Mouse (Mus musculus): ENCODE measurements around the gene Asb5. TPM values are rescaled to one million over a fixed set of nuclear protein-coding genes. Genes with fewer than 3 reads are reported as not detected.
"Not testable (repeated sequence)": the region's sequence is repeated elsewhere in the genome, so short reads cannot be mapped to it uniquely, and the experiment has no call there.

Gene Asb5
- 0.69 and 1.0 TPM in 2 replicates for polyA plus RNA-seq (2012; rRNA removed)

DNA sequence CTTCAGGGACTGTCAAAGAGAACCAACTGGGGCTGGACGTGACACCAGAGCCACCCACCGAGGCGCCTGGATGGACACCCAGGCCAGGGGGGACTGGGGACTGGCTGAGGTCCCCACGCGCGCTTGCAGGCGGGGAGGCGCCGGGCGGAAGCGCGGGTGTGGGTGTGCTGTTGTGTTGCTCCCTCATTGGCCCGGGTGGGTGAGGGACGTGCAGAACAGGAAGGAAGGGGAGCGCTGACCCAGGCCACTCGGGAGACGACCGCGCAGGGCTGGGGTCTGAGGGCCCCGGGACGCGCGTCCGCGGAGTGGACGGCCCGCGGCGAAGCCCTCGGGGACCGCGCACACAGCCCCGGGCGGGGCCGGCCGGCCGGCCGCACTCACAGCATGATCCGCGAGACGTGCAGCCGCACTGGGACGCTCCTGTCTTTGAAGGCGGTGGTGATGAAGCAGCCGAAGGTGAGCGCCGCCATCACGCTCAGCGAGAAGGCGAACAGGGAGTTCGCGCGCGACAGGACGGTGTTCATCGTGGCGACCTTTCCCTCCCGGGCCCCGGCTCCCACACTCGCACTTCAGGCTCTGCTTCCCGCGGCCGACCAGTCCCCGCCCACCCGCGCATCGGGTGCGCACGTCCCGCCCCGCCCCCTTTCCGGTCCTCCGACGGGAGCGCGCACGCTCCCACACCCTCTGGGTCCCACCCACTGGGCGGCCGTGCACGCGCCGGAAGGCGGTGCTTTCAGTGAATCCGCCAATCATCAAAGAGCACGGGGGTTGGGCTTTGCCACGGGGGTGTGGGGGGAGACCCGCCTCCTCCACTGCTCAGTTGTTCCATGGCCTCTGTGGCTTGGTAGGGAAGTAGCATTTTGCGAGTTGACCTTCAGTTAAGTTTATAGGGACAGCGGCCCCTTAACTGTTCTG lies at the start of gene Asb5, which contains the start of gene Spcs3:
Asb5 (plus strand) TSS at position 199 of the 915 bp plus-strand sequence.
Spcs3 (minus strand) TSS at position 617 of the 915 bp plus-strand sequence.
- DNase-seq (ENCODE audit: low spot score) = peak; percentile 82

GRCm38 (mm10) chr8:54486555-54487273 lies 42.7 kb upstream of the Asb5 start:
- DNase-seq (ENCODE audit: low spot score) = no peak

DNA sequence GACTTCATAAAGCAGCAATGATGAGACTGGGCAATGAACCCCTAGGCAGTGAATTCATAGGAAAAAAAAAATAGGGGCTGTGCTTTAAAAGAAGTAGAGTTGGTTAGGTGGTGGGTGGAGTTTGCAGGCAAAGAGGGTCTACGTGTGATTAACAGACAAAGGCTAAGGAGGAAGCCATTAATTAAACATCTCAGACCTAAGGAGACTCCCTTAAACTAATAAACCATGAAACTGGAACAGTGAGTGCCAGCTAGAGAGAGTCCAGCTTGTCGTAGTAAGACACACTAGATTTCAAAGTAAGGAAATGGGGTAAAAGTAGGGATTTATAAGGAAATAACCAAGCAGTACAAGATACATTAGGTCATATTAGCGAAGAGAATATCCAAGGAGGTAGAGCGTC lies 40.9 kb upstream of the Asb5 start:
- no peak for DNase-seq (ENCODE audit: low spot score)

GRCm38 (mm10) chr8:54491057-54491690 lies 38.2 kb upstream of the Asb5 start:
- no peak for DNase-seq (ENCODE audit: low spot score)

GRCm38 (mm10) chr8:54491934-54492333 lies 37.4 kb upstream of the Asb5 start:
- DNase-seq (ENCODE audit: low spot score) = no peak

DNA sequence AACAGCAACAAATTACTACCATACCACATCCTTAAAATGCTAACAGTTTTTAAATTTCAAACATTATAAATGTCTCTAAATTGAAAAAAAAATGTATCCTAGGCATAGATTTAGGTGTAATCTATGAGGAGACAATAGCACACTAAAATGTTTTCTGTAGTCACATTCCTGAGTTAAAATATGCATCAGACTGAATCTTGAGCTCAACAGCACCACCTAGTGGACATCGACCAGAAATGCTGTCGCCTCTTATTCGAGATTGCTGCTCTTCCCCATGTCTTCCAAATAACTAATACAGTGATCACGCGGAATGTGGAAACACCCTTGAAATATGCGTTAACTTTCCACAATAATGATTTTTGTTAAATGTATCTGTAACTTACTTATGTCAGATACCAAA lies 36.3 kb upstream of the Asb5 start:
- no peak for DNase-seq (ENCODE audit: low spot score)

DNA sequence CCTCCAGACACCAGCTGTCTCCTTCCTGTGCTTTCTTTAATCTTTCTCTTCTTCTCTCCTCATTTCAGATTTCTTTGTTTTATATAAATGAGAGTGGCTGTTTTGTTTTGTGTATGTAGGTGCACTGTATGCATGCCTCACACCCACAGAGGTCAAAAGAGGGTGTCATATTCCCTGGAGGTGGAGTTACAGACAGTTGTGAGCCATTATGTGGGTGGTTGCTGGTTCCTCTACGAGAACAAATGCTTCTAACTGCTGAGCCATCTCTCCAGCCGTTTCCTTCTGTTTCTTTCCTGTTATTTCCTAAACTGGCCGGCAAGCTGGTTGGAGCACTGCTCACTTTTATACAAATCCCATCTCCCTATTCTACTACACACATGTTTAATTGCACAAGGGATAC lies 35.5 kb upstream of the Asb5 start:
- DNase-seq (ENCODE audit: low spot score) = no peak

DNA sequence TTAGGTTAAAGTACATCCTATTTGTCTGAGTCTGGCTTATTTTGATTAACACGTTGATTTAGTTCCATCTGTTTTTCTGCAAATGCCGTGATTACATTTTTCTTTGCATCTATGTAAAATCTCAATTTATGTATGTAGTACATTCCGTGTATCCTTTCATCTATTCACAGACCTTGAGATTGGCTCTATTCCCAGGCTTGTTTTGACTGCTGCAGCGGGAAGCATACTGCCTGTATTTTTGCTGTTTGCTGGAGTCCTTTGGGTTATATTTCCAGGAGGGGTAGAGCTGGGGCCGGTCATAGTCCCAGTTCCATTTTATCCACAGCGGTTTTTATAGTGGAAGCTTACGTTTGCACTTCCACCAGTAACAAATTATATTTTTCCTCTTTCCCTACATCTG lies 26.3 kb upstream of the Asb5 start:
- no peak for DNase-seq (ENCODE audit: low spot score)

- no peak for DNase-seq (ENCODE audit: low spot score)
These were observed 24.3 kb upstream of the Asb5 start for GRCm38 (mm10) chr8:54505060-54505459.

DNA sequence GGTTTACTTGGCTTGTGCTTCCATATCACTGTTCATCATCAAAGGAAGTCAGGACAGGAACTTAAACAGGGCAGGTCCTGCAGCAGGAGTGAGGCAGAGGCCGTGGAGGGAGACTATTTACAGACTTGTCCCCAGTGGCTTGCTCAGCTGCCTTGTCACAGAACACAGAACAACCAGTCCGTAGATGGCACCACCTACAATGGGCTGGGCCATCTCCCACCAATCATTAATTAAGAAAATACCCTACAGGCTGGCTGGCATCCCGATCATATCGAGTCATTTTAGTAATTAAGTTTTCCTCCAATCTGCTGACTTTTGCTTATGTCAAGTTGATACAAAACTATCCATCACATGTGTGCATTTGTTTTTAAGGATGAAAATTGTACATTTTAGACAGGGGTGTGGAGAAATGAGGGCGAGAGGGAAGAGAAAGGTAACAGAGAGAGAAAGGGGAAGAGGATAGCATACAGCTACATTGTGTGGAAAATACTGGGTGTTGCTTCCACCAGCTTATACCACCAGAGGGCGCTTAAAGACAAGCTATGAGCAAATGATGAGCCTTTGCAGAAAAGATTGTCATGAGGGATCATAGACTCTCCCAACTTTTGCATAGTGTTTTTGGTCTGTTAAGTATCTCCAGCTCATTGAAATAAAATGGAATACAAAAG lies 21.8 kb upstream of the Asb5 start:
- no peak for DNase-seq (ENCODE audit: low spot score)

DNA sequence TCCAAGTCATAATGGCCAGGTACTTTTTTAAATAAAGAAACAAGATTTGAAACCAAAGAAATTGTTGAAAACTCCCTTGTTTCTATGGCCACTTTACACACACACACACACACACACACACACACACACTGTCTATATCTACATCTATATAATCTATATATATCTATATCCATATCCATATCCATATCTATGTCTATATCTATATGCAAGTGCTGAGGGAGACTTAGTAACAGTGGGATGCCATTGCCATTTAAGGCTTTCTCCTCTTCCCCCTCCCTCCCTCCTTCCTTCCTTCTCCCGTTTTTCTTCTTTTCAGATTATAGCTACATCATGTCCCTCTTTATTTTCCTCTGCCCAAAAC lies 21.3 kb upstream of the Asb5 start:
- DNase-seq (ENCODE audit: low spot score) = no peak

- DNase-seq (ENCODE audit: low spot score) = no peak
These were observed 20.6 kb upstream of the Asb5 start for GRCm38 (mm10) chr8:54508814-54509213.

DNA sequence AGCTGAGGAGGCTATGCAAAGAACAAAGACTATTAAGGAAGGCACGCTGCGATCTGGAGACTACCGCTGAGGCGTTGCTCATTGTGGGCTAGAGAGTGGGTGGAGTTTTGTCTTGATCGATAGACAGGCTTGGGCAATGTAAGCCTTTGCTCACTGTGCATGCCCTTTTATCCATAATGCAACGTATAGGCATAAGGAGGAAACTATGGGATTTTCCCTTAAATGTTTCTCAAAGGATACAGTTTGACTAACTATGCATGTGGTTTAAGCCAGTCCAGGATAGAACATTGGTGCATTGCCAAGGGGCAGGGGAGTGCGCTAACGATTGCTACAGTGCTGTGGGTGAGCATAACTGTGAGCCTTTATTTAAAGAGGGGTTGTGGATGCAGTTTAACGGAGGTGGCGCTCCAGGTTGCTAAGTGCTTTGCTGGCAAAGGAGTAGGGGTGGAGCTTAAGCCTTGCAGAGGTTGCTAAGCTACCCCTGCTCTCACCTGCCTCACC lies 20.1 kb upstream of the Asb5 start:
- no peak for DNase-seq (ENCODE audit: low spot score)

DNA sequence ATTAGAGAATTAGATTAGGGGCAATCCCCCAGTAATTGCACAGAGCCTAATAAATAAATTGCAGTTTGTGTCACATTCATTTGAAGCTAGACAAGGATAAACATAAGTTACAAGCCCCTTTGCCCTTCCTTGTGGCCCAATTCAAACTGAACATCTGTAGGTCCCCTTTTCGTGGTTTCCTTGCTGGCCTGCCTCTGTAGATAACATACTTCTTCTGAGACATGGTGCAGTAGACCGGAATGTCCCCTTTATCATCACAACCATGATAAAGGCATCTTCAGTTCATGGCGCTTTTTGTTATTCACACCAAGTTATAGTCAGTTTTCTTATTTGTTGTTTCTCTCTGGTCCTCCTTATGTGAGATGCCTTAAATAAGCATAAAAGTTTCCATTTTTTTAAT lies 17.6 kb upstream of the Asb5 start:
- no peak for DNase-seq (ENCODE audit: low spot score)

- DNase-seq (ENCODE audit: low spot score) = not testable (repeated sequence)
These were observed 17.2 kb upstream of the Asb5 start for GRCm38 (mm10) chr8:54512200-54512599.

DNA sequence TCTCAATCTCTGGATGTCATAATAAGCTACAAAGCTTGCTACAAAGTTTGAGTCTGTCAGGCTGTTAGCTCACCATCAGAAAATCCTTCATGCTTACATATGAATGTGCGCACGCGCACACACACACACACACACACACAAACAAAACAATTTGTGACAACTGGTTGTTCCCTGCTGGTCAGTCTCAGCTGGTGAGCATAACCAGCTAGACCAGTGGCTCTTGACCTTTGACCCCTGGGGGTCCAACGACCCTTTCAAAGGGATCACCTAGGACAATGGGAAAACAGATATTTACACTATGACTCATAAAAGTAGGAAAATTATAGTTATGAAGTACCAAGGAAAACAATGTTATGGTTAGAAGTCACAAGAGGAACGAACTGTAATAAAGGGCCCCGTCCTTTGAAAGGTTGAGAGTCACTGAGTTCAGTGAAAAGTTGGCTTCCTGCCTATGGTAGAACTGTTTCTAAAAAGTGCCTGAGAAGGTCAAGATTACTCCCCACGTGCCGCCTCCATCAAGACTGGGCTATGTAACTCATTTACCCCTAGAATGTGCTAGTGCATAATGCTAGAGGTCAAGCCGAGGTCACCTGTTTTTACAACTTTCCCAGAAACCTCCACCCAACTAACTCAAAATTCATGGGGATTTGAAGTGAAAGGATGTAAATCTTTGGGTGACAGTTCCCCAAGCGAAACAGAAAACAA lies 10.5 kb upstream of the Asb5 start:
- DNase-seq (ENCODE audit: low spot score) = no peak

GRCm38 (mm10) chr8:54520516-54520915 lies 8.9 kb upstream of the Asb5 start:
- DNase-seq (ENCODE audit: low spot score) = no peak

GRCm38 (mm10) chr8:54525606-54526005 lies 3.8 kb upstream of the Asb5 start:
- no peak for DNase-seq (ENCODE audit: low spot score)

DNA sequence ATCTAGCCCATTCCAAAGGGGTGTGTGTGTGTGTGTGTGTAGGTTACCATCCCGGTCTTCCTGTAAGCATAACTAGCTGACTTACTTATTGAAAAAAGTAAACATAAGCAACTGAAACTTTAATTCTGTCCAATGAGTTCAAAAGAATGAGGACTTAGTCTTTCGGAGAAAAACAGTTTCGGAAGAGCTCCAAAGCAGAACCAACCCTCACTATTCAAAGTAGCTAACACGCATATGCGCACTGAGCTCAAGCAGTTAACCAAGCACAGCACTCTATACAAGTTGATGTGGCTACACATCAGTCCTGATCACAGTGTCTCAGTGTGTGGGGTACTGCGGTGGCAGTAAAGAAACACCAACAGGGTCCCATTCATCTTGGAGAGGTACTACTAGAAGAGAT lies 2.7 kb upstream of the Asb5 start:
- no peak for DNase-seq (ENCODE audit: low spot score)

DNA sequence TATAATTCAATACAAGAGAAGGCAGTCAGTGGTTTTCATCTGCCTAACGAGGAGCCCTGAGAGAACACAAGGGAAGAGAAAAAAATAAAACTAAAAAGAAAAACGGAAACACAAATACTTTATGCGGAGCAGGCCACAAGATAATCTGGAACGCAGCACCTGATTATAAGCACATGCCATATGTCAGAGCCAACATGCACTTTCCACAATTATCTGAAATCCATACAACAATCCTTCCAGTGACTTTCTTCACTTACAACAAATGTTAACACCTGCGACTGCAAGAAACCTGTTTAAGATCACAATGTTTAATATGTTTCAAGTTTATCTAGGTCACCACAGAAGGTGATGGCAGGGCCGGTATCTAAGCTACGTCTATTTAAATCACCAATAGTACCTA lies 809 bp upstream of the Asb5 start:
- no peak for DNase-seq (ENCODE audit: low spot score)

- DNase-seq (ENCODE audit: low spot score) = no peak
These were observed 5.8 kb downstream of the Asb5 start for GRCm38 (mm10) chr8:54535172-54535571.

Data from urinary bladder, adult 2 months (tissue).